Mouse (Mus musculus): ENCODE data around the gene Lgr5. TPM values are rescaled to one million over a fixed set of nuclear protein-coding genes. Genes with fewer than 3 reads are reported as not detected.

Lgr5 gene
- polyA plus RNA-seq, 1 experiment = 1.5 TPM

GRCm38 (mm10) chr10:115413496-115413895, 174.1 kb downstream of the Lgr5 start:
- Histone ChIP-seq H3K27ac (ENCODE audit: insufficient read depth, low read length) (no peak overlapping the region), H3K4me3 (ENCODE audit: insufficient read depth, low read length) (no peak overlapping the region), H3K4me1 (ENCODE audit: control insufficient read depth, insufficient read depth, low read length) (no peaks in the 10 kb centered on the region)
- TF ChIP-seq CTCF (IDR thresholded peaks at IDR 0.05; ENCODE audit: extremely low read depth, insufficient read depth, low read length) (no peak), POLR2A (IDR thresholded peaks at IDR 0.05; ENCODE audit: extremely low read depth, insufficient read depth, low read length) (no peak)

- Histone ChIP-seq H3K4me3 (ENCODE audit: insufficient read depth, low read length) (no peak overlapping the region), H3K4me1 (ENCODE audit: control insufficient read depth, insufficient read depth, low read length) (no peaks in the 10 kb centered on the region), H3K27ac (ENCODE audit: insufficient read depth, low read length) (no peak overlapping the region)
- TF ChIP-seq CTCF (IDR thresholded peaks at IDR 0.05; ENCODE audit: extremely low read depth, insufficient read depth, low read length) (peak; percentile 76), POLR2A (IDR thresholded peaks at IDR 0.05; ENCODE audit: extremely low read depth, insufficient read depth, low read length) (no peak)
These were observed 181.2 kb downstream of the Lgr5 start for GRCm38 (mm10) chr10:115406393-115406792.

Other genes starting within 250 kb of the Lgr5 start
- gene Tmem19, start 225.3 kb downstream of the Lgr5 start, polyA plus RNA-seq (2012; rRNA removed) = 31.2 and 33.5 TPM in 2 replicates
- gene Thap2, start 203.3 kb downstream of the Lgr5 start, polyA plus RNA-seq (2012; rRNA removed) = 12.9 and 13.2 TPM in 2 replicates
- 103 and 105 TPM in 2 replicates for gene Zfc3h1, start 202.8 kb downstream of the Lgr5 start, polyA plus RNA-seq (2012; rRNA removed)
- 0.38 and 0.70 TPM in 2 replicates for gene A930009A15Rik, start 17.8 kb downstream of the Lgr5 start, polyA plus RNA-seq (2012; rRNA removed)
- gene Tspan8, start 229.1 kb upstream of the Lgr5 start, polyA plus RNA-seq (2012; rRNA removed) = 0.83 and 1.4 TPM in 2 replicates